Mouse (Mus musculus) stomach, postnatal 0 days (tissue): ENCODE data around the gene Dmrt1.

ENCODE experiments used
- CTCF ChIP-seq: IDR thresholded peaks from 2 replicates; pipeline ENCODE4 v1.5.1; 2016; ENCODE audit warnings: antibody characterized with exemption, low read depth, mild to moderate bottlenecking, moderate library complexity
- EP300 ChIP-seq: optimal IDR thresholded peaks from 2 replicates; pipeline ENCODE3; 2016; ENCODE audit warnings: antibody characterized with exemption

DNA sequence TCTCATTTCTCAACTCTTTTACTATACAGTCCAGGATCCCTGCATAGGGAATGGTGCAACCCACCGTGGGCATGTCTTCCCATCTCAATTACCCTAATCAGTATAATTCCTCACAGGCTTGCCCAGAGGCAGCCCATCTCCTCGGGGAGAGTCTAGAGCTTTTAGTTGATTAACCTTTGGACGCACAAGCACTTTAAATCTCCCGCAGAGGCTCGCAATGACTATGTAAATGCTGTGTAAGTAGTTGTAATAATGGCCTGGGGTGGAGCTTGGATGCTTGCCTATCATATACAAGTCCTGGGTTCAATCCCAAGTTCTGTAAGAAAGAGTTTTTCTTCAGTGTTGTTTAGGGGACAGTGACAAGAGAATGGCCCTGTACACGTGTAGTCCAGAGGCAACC lies 18.7 kb downstream of the Dmrt1 start:
- TF ChIP-seq CTCF = no peak
- no peak for TF ChIP-seq EP300
